Mouse (Mus musculus) heart, postnatal 14 days (tissue): Measurements from ENCODE around the gene Olfr122. TPM values are rescaled to one million over a fixed set of nuclear protein-coding genes. Genes with fewer than 3 reads are reported as not detected.

Experiments used
- DNase-seq, 2 experiments: peaks; one replicate each; pipeline ENCODE4 v3.0.0; 2021 to 2022
- intact Hi-C: fragments of 180-260 bp; cut with DNase I; formaldehyde crosslinking; loops from one replicate; pipeline ENCODE4 v1.15.1; 2025
- long read RNA-seq, 2 experiments: library from polyadenylated mRNA; stranded (forward); transcript quantifications; one replicate each; pipeline ENCODE4 v2.0.0; 2021
- total RNA-seq, 2 experiments: library from RNA; stranded (reverse); gene quantifications; 2 replicates each; pipeline ENCODE4 v1.2.3; 2021

Gene Olfr122
- not detected for total RNA-seq
- long read RNA-seq, experiment 1: 0 reads
- long read RNA-seq, experiment 2: 0 reads

DNA sequence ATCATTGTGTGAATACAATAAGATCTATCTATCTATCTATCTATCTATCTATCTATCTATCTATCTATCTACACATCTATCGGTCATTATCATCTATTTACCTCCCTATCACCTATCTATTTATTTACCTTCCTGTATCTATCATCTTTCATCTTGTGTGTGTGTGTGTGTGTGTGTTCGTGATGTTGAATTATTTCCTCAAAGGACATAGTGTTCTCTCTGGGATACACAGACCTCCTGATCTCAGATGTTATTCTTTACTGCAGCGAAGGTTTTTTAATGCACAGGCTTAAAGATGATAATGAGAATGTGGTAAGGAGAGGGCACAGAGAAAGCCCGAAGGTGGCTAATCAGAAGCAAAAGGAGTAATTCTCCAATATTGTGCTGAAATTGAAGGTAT, at the start of gene Olfr122:
Gene Olfr122, plus strand, starts transcription at position 301 of the 400 bp plus-strand sequence.
- intact Hi-C loops: no loop called here
- no peak for DNase-seq

DNA sequence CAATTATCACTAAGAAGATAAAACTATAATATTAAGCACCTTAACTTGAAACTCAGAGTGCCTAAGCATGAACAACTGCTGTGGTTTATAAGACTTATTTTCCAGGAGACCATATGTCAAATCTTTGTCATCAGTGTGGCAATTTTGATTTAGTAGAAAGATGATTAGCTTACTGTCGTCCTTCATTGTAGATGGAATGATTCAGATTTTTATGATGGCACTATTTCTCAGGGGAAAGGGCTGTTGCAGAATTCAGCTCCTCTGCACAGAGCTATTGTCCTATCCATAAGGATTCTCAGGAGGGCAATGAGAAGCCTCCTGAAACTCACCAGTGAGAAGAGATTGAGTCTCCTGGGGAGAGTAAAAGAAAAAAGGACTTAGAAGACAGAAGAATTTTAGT, 46.9 kb upstream of the Olfr122 start, which contains the start of gene Olfr120:
Gene Olfr120, plus strand, starts transcription at position 301 of the 400 bp plus-strand sequence.
- intact Hi-C loops: no loop called here
- no peak for DNase-seq

GRCm38 (mm10) chr17:37738070-37738469, 30.3 kb upstream of the Olfr122 start:
- intact Hi-C loops: no loop called here
- no peak for DNase-seq

- intact Hi-C loops: no loop called here
These were observed 24.8 kb downstream of the Olfr122 start, which contains the start of gene Olfr123 for GRCm38 (mm10) chr17:37793229-37793628. Gene Olfr123, plus strand, starts transcription at chr17:37793529.

DNA sequence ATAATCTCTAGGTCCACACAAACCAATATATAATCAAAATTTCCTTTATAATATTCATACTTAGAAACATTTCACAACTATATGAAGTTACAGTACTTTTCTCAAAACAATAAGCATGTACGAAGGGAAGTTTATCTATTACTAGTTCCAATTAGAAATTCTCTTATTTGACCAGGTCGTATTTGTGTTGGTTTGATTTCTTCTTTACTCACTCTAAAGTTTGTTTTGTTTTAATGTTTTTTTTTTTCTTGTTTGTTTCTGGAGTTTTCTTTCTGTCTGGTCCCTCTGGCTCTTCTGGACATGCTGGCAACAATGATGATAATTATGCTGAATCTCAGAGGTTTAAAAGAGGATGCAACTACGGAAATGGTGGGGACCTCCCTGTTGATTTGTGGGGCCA, 31.2 kb downstream of the Olfr122 start, which contains the start of gene Olfr124:
Gene Olfr124, plus strand, starts transcription at position 301 of the 400 bp plus-strand sequence.
- intact Hi-C loops: no loop called here
- DNase-seq: no peak

More at GRCm38 (mm10) chr17:37793229-37793628, 24.8 kb downstream of the Olfr122 start, which contains the start of gene Olfr123:
- DNase-seq: no peak

Other genes with a start within 250 kb of the Olfr122 start
- not detected for gene Olfr112, start 199.2 kb upstream of the Olfr122 start, total RNA-seq
- not detected for gene Olfr113, start 190.9 kb upstream of the Olfr122 start, total RNA-seq
- gene Olfr114, start 175.9 kb upstream of the Olfr122 start, total RNA-seq: not detected
- not detected for gene Olfr115, start 141.5 kb upstream of the Olfr122 start, total RNA-seq
- not detected for gene Olfr116, start 141.4 kb upstream of the Olfr122 start, total RNA-seq
- gene Olfr117, start 104.8 kb upstream of the Olfr122 start, total RNA-seq: not detected
- not detected for gene Olfr118, start 101.6 kb upstream of the Olfr122 start, total RNA-seq
- gene Olfr119, start 72.0 kb upstream of the Olfr122 start, total RNA-seq: not detected
- gene Olfr120, start 46.8 kb upstream of the Olfr122 start, total RNA-seq: not detected
- gene Olfr121, start 19.8 kb upstream of the Olfr122 start, total RNA-seq: not detected
- not detected for gene Olfr123, start 24.9 kb downstream of the Olfr122 start, total RNA-seq
- not detected for gene Olfr124, start 31.3 kb downstream of the Olfr122 start, total RNA-seq
- not detected for gene Olfr125, start 64.3 kb downstream of the Olfr122 start, total RNA-seq
- gene Olfr126, start 78.9 kb downstream of the Olfr122 start, total RNA-seq: not detected
- not detected for gene Olfr127, start 131.8 kb downstream of the Olfr122 start, total RNA-seq
- gene Olfr128, start 151.9 kb downstream of the Olfr122 start, total RNA-seq: not detected
- gene Olfr761, start 184.5 kb downstream of the Olfr122 start, total RNA-seq: not detected